Mouse (Mus musculus) spleen, postnatal 14 days (tissue): Measurements from ENCODE around the gene Dedd.
"Not testable (repeated sequence)": the region's sequence is repeated elsewhere in the genome, so short reads cannot be mapped to it uniquely, and the experiment has no call there.

Source experiments
- DNase-seq, 2 experiments: peaks; one replicate each; pipeline ENCODE4 v3.0.0; 2021 to 2022; ENCODE audit warnings: low spot score in 2 of 2

The Dedd gene

GRCm38 (mm10) chr1:171328839-171329432 lies at the start of gene Dedd:
Gene Dedd (plus strand): TSS chr1:171329145.
- DNase-seq = peak; percentile 74 to 82

- no peak for DNase-seq
These were observed 49.2 kb upstream of the Dedd start for GRCm38 (mm10) chr1:171279721-171280120.

GRCm38 (mm10) chr1:171280250-171280915 lies 48.6 kb upstream of the Dedd start:
- no peak for DNase-seq

GRCm38 (mm10) chr1:171280916-171281527 lies 47.9 kb upstream of the Dedd start, which contains the start of gene Ppox:
Gene Ppox (minus strand): TSS chr1:171281186.
- DNase-seq = peak; percentile 77 to 83

- peak; percentile 78 to 84 for DNase-seq
These were observed 47.4 kb upstream of the Dedd start for GRCm38 (mm10) chr1:171281528-171281923.

- no peak for DNase-seq
These were observed 46.7 kb upstream of the Dedd start for GRCm38 (mm10) chr1:171282086-171282805.

- no peak for DNase-seq
These were observed 45.5 kb upstream of the Dedd start for GRCm38 (mm10) chr1:171283188-171284160.

GRCm38 (mm10) chr1:171284491-171284890 lies 44.5 kb upstream of the Dedd start:
- DNase-seq = no peak

- no peak for DNase-seq
These were observed 43.7 kb upstream of the Dedd start for GRCm38 (mm10) chr1:171285096-171285892.

GRCm38 (mm10) chr1:171286517-171286916 lies 42.4 kb upstream of the Dedd start:
- DNase-seq = no peak

GRCm38 (mm10) chr1:171287136-171288081 lies 41.5 kb upstream of the Dedd start, which contains the start of gene Usp21:
Gene Usp21 (minus strand): TSS chr1:171287991.
- peak; percentile 89 to 93 for DNase-seq

GRCm38 (mm10) chr1:171288328-171288727 lies 40.6 kb upstream of the Dedd start:
- no peak for DNase-seq

GRCm38 (mm10) chr1:171293351-171293750 lies 35.6 kb upstream of the Dedd start:
- DNase-seq = no peak

GRCm38 (mm10) chr1:171293906-171294297 lies 35.0 kb upstream of the Dedd start:
- DNase-seq = no peak

GRCm38 (mm10) chr1:171294298-171295062 lies 34.5 kb upstream of the Dedd start, which contains the start of gene Ufc1:
Gene Ufc1 (minus strand): TSS chr1:171295024.
- DNase-seq = peak; percentile 58 to 75

GRCm38 (mm10) chr1:171295063-171295402 lies 33.9 kb upstream of the Dedd start:
- DNase-seq = no peak

GRCm38 (mm10) chr1:171298226-171298625 lies 30.7 kb upstream of the Dedd start:
- no peak for DNase-seq

GRCm38 (mm10) chr1:171306157-171306556 lies 22.8 kb upstream of the Dedd start:
- DNase-seq = not testable (repeated sequence)
